Mouse (Mus musculus) thymus, postnatal 36 days (tissue): ENCODE measurements around the gene 1700067P10Rik.

Source experiments
- DNase-seq, 2 experiments: peaks; one replicate each; pipeline ENCODE4 v3.0.0; 2022; ENCODE audit warnings: mixed read lengths in 2 of 2

1700067P10Rik gene

DNA sequence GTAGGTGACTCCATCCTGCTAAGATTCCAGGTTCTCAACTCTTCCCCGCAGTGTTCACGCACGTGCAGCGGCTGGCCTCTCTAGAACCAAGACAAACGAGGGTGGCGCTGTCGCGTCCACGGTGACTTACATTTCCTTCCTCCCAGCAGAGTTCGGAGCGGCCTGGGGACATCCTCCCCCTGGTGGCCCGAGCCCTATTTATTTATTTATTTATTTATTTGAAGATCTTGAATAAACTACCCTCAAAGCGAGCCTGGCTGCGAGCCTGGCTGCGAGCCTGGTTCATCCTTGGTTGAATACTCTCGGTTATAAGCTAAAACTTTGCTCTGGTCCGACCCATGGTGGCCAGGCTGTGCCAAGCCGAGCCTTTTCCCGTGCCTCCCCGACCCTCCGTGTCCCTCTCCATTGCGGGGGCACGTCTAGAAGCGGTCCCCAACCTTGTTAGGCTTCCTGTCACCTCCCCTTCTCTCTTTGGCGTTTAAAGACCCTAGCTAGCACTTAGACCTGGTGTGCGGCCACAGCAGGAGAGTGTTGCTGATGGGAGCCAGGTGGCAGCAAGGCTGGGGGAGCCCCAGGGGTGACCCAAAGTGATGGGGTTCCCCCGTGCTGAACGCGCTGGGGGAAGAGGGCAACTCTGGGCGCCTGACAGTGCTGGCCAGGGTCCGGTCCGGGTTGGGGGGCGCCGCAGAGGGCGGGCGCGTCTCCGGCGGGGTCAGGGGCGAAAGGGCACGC is 8.1 kb downstream of the 1700067P10Rik start:
- peak; percentile 48 to 54 for DNase-seq

DNA sequence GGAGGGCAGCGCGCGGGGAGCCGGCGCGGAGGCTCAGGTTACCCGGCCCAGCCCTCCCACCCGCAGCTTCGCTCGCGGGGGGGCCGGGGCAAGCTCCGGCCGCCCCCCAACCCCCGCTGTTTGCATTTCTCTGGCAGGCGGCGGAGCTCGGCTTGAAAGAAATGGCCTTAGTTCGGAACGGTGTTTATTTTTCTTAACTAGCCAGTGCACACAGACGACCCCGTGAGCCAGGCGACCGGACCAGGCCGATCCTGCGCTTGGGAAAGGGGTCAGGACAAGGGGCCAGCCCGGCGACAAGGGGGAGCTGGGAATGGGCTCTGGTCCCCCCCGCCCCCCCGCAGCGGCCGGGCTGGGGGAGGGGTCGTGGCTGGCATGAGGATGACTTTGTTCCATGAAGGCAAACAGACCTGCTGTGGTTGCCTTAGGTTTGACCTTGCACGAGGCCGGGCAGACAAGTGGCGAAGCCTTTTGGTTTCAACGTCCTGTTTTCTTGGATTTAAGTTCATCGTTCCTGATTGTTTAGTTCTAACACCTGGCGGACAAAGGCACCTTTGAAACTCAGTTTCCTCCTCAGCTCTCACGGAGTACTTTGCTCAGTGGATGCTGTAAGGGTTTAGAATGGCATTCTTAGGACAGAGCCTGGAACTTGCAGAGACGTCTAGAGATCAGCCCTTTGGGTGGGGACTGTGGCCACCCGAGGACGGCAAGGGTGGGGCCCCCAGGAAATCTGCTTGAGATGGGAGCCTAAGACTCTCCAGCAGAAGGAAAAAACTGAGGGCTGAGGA is 8.8 kb downstream of the 1700067P10Rik start:
- no peak for DNase-seq

- DNase-seq, result peak in 1 of 2 experiments; percentile 10
These were observed 9.4 kb downstream of the 1700067P10Rik start for GRCm38 (mm10) chr17:48098528-48098890.

DNA sequence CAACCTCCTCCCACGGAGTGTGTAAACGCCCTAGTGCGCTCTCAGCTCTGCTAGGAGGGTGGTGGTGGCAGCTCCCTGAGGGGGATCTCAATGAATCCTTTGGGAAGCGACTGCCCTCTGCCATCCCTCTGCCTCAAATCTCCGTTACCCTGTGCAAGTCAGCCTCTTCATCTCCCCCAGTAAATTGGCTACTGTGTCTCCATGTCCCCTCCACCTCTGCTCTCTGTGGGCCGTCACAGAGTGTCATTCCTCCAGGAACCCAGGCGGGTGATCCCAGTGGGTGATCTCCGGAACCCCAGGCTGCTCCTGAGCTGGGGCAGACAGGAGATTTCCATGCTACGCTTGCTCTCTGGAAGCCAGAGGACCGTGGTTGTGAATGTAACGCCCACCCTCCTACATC is 10.2 kb downstream of the 1700067P10Rik start:
- DNase-seq, result no peak

- DNase-seq, result peak; percentile 85 to 87
These were observed 11.6 kb downstream of the 1700067P10Rik start for GRCm38 (mm10) chr17:48100441-48101417.

DNA sequence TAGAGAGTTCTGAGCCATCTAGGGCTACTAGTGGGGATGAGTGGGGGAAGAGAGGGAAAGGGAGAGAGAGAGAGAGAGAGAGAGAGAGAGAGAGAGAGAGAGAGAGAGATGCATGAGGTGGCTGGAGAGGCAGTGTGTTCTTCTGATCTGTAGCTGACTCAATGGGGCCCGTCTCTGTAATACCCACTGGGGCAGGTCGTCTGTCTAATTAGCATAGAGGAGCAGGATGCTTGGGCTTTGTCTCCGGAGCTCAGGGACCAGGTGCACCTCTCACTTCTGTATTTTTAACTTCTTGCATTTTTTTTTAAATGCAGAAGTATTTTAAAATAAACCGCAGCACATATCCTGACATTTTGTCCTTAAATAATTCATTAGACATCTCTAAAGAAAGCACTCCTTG is 18.2 kb downstream of the 1700067P10Rik start:
- DNase-seq, result no peak

DNA sequence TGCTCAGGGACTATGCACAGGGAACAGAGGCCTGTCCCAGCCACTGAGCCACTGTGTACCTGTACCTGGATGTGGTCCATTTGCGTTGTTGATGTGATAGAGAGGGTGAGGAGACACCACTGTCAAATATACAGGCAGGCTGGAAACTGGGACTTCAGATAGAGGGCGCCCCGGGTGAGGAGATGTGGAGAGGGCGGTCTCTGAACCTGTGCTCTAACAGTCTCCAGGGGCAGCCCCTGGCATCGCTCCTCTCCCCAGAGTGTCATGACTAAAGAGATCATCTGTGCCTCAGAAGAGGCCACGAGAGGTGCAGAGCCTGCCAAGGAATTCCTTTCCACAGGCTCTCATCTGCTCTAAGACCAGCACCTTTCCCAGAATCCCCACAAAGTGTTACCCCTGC is 18.7 kb downstream of the 1700067P10Rik start:
- DNase-seq, result no peak

GRCm38 (mm10) chr17:48108520-48108919 is 19.4 kb downstream of the 1700067P10Rik start:
- no peak for DNase-seq

DNA sequence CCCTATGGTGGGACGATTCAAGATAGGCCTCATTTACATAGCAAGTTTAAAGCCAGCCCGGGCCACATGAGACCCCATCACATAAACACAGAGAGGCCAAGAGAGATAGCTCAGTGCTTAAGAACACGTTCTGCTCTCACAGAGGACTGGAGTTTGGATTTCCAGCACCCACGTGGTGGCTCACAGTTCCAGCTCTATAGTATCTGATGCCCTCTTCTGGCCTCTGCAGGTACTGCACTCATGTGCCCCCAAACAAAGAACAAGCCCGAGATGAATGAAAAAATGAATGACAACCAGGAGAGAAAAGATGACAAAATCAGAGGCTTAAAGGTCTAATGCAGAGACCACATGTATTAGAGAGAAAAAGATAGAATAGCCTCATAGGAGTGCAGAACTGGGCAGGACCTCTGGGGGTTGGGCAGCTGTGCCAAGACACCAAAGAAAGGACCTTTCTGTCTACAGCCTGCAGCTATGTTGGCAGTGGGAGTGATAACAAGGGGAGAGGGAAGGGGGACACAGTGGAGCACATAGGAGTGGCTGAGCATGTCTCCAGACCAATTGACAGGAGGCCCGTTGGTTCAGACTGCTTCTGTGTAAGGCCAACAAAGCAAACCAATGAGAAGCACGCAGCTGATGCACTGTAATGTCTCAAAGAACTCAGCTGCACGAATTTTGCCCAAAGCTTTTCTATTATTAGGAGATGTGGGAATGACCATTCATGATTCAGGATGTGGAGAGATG is 21.6 kb downstream of the 1700067P10Rik start:
- DNase-seq, result peak; percentile 35 to 52

DNA sequence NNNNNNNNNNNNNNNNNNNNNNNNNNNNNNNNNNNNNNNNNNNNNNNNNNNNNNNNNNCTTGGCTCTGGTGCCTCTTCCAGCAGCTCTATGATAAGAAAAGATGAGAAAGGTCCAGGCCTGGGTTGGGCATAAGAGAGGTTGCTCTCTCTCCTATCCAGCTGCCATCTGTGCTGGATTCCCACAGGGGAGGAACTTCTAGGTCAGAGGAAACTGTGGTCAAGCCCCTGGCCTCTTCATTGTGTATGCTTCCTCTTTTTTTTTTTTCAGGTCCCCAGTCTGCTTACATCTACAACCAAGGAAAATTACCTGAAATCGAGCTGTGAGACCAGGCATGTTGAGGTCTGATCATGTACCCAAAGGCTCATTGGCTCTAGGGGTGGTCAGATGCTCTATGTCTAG is 29.5 kb downstream of the 1700067P10Rik start:
- no peak for DNase-seq

- DNase-seq, result peak; percentile 62 to 78
These were observed 30.5 kb downstream of the 1700067P10Rik start for GRCm38 (mm10) chr17:48119656-48120055.

- DNase-seq, result no peak
These were observed 31.3 kb downstream of the 1700067P10Rik start for GRCm38 (mm10) chr17:48120456-48120855.

GRCm38 (mm10) chr17:48132810-48133209 is 43.7 kb downstream of the 1700067P10Rik start:
- DNase-seq, result no peak
